ENCODE assay signal across 8 mouse cellular contexts in genomic region chr10:122047727-122048365, GRCm38 (mm10). TPM values are rescaled to one million over a fixed set of nuclear protein-coding genes. Genes with fewer than 3 reads are reported as not detected.
DNase-seq lines count a peak whose midpoint lies in the region; ATAC-seq lines count a peak whose summit lies in the region.

No protein-coding gene starts in this region.

- H3K9ac ChIP-seq in lung, embryonic 15.5 days = peak overlapping the region; percentile 84

- peaks cover 13% of the 10 kb centered on the region for H3K4me1 ChIP-seq in lung, embryonic 15.5 days

- H3K4me2 ChIP-seq in lung, embryonic 15.5 days = peak overlapping the region; percentile 84

- no peaks in the 10 kb centered on the region for H3K9me3 ChIP-seq in lung, embryonic 15.5 days

- DNase-seq in NIH3T3 (ENCODE audit: low read depth) = peak; percentile 88
- DNase-seq in cerebellum, adult 9-11 months = peak; percentile 34
- DNase-seq in frontal cortex, adult 2 months (ENCODE audit: extremely low spot score in 1 of 2, low spot score in 1 of 2) = peak; percentile 14 to 91
- DNase-seq in layer of hippocampus, adult 9-11 months = peak; percentile 47
- DNase-seq in testis, postnatal 14 days (ENCODE audit: low spot score) = peak; percentile 83

- peak overlapping the region; percentile 76 for H3K27ac ChIP-seq in lung, embryonic 15.5 days

- 11% methylated on average over 40 of the region's 44 CpGs for WGBS in lung, embryonic 15.5 days

- H3K4me3 ChIP-seq in lung, embryonic 15.5 days = peak overlapping the region; percentile 90

- no peaks in the 10 kb centered on the region for H3K27me3 ChIP-seq in lung, embryonic 15.5 days

- no peaks in the 10 kb centered on the region for H3K36me3 ChIP-seq in lung, embryonic 15.5 days

- peak; percentile 23 to 68; a peak in 1 of 4 replicates for ATAC-seq in hematopoietic stem cell, adult 5-6 weeks (replicated peaks in 1 of 2; ENCODE audit: insufficient read depth in 1 of 2, low FRiP score in 2 of 2, low TSS enrichment in 1 of 2, low read depth in 1 of 2, poor library complexity in 2 of 2, severe bottlenecking in 2 of 2)
- peak; percentile 83 for ATAC-seq in lung, embryonic 15.5 days (ENCODE audit: borderline replicate concordance, extremely low read depth, low FRiP score, low TSS enrichment)
- ATAC-seq in neutrophil, adult 5-6 weeks (ENCODE audit: extremely low read depth, insufficient number of reproducible peaks, low FRiP score, poor library complexity, severe bottlenecking) = peak; percentile 39; the same call in 1 of the 2 replicates

RNA-seq across cellular contexts. Expression of gene Srgap1, which starts 0.7 kb away (rescaled TPM):
- polyA plus RNA-seq in frontal cortex, adult 2 months (2012; rRNA removed) = 8.8 TPM in 2 replicates
- total RNA-seq in hematopoietic stem cell, adult 5-6 weeks (2017) = 0.69 and 1.3 TPM in 2 replicates
- 9.7 and 10.7 TPM in 2 replicates for polyA plus RNA-seq in lung, embryonic 15.5 days (2015; fragmentation: Nextera tagmentation; extraction: Ambion mirVana)
- 0.12 and 0.23 TPM in 2 replicates for total RNA-seq in neutrophil, adult 5-6 weeks (2017)

RNA-seq across cellular contexts. Expression of gene Rxylt1, which starts 49.3 kb away (rescaled TPM):
- polyA plus RNA-seq in frontal cortex, adult 2 months (2012; rRNA removed) = 19.9 and 22.0 TPM in 2 replicates
- 39.3 and 77.3 TPM in 2 replicates for total RNA-seq in hematopoietic stem cell, adult 5-6 weeks (2017)
- 46.0 and 48.3 TPM in 2 replicates for polyA plus RNA-seq in lung, embryonic 15.5 days (2015; fragmentation: Nextera tagmentation; extraction: Ambion mirVana)
- total RNA-seq in neutrophil, adult 5-6 weeks (2017) = 13.6 and 19.8 TPM in 2 replicates

Comparison
In these comparisons a context has a peak if more than half of its experiments do, and no peak if none do; other contexts are left out.
1. Peak in every context shown above with its lines: DNase-seq, ATAC-seq, H3K4me3 ChIP-seq and H3K27ac ChIP-seq.
2. DNase-seq: peak in every context shown above with its lines; median percentile 88 in NIH3T3; 83 in testis, postnatal 14 days; 52 in frontal cortex, adult 2 months; 47 in layer of hippocampus, adult 9-11 months; 34 in cerebellum, adult 9-11 months.